Mouse (Mus musculus): Measurements from ENCODE around the gene Fbxo41.
A peak's percentile ranks its signal among the peaks of the same experiment; 100 is the strongest.
"Not testable (repeated sequence)": the region's sequence is repeated elsewhere in the genome, so short reads cannot be mapped to it uniquely, and the experiment has no call there.

The Fbxo41 gene

DNA sequence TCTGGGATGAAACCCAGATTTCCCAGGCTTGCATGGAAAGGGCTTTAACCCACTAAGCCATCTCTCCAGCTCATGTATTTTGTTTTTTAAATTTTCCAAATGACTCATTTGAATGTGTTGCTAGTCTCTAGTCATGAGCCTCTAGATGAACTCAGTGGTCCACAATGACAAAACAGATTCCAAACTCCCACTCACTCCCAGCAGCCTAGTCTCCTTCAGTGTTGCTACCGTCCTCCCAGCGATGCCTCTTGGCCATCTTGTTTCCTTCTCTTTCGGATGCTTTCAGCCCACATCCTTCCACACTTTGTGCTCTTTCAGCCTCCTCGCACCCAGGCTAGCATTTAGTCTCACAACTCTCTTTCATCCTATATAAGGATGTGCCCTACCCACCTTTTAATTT, 12.5 kb downstream of the Fbxo41 start:
- no peak for DNase-seq

- no peak for DNase-seq
Measured at GRCm38 (mm10) chr6:85489717-85490116, 13.1 kb downstream of the Fbxo41 start.

GRCm38 (mm10) chr6:85488510-85488909, 14.3 kb downstream of the Fbxo41 start:
- DNase-seq: no peak

GRCm38 (mm10) chr6:85485738-85486137, 17.1 kb downstream of the Fbxo41 start:
- no peak for DNase-seq

DNA sequence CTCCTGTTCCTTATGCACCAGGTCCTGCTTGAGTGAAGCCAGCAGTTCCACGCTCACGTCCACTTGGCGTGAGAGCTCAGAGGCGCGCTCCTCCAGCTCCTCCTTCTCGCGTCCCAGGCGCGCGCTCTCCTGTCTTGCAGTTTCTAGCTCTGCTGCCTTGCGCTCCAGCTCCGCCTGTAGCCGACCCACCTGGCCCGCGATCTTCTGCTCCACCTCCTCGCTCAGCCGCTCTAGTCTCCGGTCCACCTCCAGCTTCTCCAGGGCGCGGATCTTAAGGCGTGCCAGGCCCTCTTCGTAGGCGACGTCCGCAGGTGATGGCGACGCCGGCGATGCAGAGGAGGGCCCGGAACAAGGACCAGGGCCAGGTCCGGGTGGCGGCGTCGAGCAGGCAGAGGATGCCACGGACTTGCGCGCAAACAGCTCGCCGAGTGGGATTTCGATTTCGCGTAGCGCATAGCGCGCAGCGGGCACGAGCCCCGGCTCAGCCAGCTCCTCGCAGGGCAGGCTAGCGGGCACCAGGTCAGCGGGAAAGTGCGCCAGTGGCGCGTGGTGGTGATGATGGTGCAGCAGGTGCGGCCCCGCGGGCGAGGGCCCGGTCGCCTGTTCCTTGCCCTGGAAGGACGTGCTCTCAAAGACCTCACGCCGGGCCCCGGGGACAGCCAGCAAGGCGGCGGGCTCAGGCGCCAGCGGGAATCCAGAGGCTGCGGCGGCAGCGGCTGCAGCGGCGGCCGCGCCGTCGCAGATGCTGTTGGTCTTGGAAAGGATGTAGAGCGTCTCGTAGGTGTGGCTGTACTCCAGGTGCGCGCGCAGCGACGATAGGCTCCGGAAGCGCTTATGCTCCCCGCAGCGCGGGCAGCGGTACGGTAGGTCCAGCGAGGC, 18.7 kb downstream of the Fbxo41 start:
- no peak for DNase-seq

DNA sequence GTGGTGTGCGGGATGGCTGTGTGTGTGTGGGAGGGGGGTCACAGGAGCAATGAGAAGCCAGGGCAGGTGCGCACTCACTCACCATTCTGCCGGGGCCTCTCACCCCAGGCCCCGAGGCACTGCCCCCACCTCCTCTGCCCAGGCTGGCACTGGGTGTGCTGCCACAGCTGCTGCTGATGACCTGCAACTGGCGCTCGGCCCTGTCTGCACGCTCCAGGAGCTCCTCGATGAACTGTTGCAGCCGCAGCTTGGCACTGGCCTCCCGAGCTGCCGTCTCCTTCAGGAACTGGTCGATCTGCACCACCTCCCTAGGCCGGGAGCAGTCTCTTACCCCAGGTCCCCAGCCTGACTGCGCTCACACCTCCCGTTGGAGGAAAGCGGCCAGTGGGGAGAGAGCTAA, 22.1 kb downstream of the Fbxo41 start:
- no peak for DNase-seq

DNA sequence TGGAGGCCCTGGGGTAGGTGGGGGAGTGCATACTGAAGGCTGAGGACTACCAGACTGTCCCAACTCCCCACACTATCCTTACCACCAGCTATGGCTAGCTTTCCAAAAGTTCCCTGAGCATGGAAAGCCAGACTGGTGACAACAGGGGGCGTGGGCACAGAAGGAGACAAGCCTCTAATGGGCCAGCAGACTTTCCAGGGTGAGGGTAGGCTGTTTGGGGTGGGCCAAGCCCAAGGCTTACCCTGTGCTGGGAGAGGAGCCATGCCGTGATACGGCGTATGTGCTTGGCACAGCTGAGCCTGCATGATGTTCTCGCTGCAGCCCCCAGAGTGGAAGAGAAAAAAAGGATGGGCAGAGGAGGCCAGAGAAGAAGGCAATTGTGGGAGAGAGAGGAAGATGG, 22.8 kb downstream of the Fbxo41 start:
- no peak for DNase-seq

GRCm38 (mm10) chr6:85478416-85478815, 24.4 kb downstream of the Fbxo41 start:
- no peak for DNase-seq

DNA sequence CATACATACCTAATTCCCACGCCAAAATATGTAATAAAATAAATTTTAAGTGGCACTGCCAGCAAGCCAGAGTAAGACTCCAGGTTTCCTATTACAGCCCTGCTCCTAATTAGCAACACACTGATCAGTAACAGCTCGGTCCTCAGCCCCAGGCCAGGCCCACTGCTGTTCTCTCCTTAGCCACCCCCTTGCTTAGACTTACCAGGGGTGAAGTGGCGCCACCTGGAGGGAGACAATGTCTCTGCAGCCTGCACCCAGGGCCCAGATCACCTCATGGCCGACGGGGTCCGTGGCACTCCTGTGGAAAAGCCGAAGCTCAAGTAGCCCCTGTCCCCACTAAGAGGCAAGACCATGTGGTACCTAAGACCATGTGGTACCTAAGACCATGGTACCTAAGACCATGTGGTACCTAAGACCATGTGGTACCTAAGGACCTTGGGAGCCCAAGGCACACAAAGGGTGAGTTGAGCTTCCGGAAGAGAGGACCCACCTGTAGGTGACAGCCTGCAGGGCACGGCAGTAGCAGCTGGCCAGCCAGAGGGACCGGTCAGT, 25.4 kb downstream of the Fbxo41 start:
- DNase-seq: no peak

DNA sequence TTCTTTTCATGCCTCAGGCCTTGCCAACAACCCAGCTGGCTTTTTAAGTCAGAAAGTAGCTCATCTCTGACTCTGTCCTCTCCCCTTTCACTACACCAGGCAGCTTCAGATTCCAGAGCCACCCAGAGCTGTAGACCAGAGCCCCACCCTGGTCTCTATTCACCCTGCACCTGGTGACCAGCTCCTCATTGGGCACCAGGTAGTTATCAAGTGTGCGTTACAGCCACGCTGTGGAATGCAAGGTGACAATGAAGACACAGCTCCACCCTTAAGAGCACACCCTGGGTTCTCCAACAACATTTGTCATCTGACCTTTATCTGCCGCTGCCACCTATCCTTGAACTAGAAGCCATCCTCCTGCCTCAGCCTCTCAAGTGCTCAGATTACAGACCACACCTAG, 27.2 kb downstream of the Fbxo41 start:
- DNase-seq: no peak

- no peak for DNase-seq
Measured at GRCm38 (mm10) chr6:85472542-85472941, 30.3 kb downstream of the Fbxo41 start.

DNA sequence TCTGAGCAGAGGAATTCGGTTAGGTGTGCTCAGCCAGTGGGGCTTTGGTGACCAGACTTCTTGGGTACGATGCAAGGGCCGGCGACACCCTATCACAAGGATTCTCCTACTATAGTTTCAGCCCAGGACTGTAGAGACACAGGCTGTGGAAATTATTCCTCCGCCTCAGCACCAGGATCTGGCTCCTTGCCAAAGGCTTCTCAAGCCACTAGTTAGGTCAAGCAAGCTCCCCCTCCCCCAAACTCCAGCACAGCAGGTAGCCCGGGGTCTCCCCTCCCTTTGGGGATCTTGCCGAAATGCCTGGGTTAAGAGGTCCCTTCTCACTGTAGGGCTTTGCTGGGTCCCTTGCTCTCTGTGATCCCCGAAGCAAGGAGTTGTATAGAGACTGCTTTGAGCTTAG, 30.8 kb downstream of the Fbxo41 start:
- no peak for DNase-seq

DNA sequence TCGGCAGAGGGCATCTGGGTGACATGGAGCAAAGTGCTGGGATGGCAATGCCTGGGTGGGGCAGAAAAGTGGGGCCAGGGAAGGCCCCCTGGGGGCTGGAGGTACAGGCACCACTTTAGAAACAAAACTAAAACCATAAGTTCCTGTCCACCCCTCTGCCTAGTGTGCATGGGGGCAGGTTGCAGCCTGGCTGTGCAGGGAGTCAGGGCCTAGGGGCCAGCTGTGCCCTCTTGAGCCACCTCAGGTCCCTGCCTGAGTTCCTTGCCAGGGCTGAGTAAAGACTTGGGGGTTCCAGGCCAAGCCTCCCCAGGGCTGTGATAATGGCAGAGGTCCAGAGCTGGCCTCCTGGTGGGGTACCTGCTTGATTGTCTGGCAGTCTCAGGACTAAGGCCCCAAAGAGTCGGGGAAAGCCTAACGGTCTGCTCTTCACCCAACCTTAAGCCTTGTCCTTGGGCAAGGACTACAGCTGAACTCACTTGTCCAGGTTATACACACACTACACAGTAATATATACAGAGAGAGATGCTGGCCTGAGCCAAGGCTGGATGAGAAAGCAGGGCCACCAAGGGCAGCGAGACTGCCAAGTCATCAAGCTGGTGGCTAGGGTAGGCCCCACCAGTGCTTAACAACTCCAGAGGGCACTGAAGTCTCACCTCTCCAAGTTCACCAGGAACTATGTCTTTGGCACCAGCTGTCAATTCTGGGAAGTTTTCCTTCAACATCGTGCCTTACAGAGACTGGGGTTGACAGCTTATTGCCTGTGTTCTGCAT, 32.9 kb downstream of the Fbxo41 start:
- no peak for DNase-seq

DNA sequence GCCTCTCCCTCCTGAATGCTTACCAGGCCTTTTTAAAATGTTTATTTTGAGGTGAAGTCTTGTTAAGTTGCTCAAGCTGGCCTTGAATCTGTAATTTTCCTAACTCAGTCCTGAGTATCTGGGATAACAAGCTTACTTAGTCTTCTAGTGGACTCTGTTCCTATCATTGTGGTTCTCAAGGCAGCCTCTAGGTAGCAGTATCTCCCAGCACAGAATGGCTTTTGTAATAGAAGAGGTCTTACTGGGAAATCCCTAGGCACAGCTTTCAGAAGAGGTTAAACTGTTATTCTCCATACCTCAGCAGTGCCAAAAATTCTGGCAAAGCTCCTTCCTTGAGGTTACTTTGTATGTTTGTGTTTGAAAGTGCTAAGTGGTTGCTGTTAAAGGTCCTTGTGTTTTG, 37.4 kb downstream of the Fbxo41 start:
- DNase-seq: no peak

DNA sequence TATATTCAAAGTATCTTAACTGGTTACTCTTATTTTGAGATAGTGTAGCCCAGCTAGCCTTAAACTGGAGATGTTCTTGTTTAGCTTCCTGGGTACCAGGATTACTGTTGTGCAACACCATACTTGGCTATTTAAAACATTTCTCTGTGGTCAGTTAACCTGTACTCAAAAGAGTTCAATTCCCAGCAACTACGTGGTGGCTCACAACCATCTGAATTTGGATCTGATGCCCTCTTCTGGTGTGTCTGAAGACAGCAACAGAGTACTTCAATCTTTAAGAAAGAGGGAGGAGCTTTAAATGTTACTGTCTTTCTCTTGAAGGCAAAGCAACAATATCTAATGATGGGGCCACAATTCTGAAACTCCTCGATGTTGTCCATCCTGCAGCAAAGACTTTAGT, 43.2 kb downstream of the Fbxo41 start:
- DNase-seq: no peak

GRCm38 (mm10) chr6:85452816-85453215, 50.0 kb downstream of the Fbxo41 start:
- no peak for DNase-seq

- no peak for DNase-seq
Measured at GRCm38 (mm10) chr6:85452411-85452665, 50.5 kb downstream of the Fbxo41 start.

DNA sequence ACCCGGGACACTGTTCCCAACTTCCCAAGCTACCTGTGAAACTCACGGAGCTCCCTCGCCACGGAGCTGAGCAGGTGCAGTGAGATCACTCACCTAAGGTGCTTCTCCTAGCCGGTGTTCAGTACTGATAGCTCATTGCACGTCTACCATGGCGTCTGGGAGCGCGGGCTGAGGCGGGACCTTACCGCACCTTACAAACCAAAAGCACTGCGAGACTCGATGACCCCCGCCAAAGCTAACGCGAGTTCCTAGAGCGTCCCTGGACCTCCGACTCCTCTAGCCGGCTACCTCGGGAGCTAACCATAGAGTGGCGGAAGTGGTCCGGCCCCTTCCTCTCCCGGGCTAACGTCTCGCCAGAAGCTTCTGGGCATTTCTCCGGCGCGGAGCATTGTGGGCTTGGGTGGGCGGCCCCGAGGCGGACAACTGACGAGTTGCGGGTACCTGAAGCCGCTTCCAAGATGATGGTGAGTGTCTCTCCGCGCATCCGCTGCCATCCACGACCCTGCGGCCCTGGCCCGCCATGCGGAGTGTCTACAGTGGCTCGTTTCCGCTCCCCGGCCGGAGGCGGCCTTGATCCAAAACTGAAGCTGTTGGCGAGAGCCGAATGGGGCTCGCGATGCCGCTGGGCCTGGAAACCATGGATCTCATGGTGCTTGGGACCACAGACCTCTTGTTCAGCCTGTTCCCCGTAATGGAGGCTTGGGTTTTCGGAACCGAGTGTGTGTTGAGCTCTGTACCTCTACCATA, 51.0 kb downstream of the Fbxo41 start, which contains the start of gene Pradc1:
TSS of gene Pradc1 (minus strand) at position 307 of the 747 bp plus-strand sequence.
- peak; percentile 95 to 97 for DNase-seq

GRCm38 (mm10) chr6:85450697-85451663, 51.8 kb downstream of the Fbxo41 start, which contains the start of gene Cct7:
Gene Cct7, plus strand, starts transcription at chr6:85451514.
- DNase-seq: peak; percentile 96 to 98

- not testable (repeated sequence) for DNase-seq
Measured at GRCm38 (mm10) chr6:85450140-85450539, 52.7 kb downstream of the Fbxo41 start.

- DNase-seq: no peak
Measured at GRCm38 (mm10) chr6:85447351-85447750, 55.4 kb downstream of the Fbxo41 start.

- DNase-seq: no peak
Measured at GRCm38 (mm10) chr6:85445286-85445685, 57.5 kb downstream of the Fbxo41 start.
